10 mouse cellular contexts compared by ENCODE assay signal in genomic region chr11:108426086-108426485, GRCm38 (mm10). TPM values are rescaled to one million over a fixed set of nuclear protein-coding genes. Genes with fewer than 3 reads are reported as not detected.
DNase-seq lines count a peak whose midpoint lies in the region; ATAC-seq and TF ChIP-seq lines count a peak whose summit lies in the region.
"Had no signal": no experiment of that assay in that cellular context is flagged by ENCODE, and none has a peak within 500 bp of the region (broad histone marks: within the 10 kb centered on the region; RNA-seq: fewer than 3 reads in every experiment).

No protein-coding gene starts in this region.

- no peaks in the 10 kb centered on the region for H3K36me3 ChIP-seq in kidney, postnatal 0 days (ENCODE audit: insufficient read depth, low read length)
- no peaks in the 10 kb centered on the region for H3K36me3 ChIP-seq in kidney, adult 2 months (ENCODE audit: control insufficient read depth, insufficient read depth, low read length)
- H3K36me3 ChIP-seq in forebrain, embryonic 12.5 days (replicated peaks) = no peaks in the 10 kb centered on the region
- no peaks in the 10 kb centered on the region for H3K36me3 ChIP-seq in intestine, embryonic 15.5 days
- no peaks in the 10 kb centered on the region for H3K36me3 ChIP-seq in neural tube, embryonic 13.5 days

- H3K4me3 ChIP-seq in kidney, postnatal 0 days (replicated peaks; ENCODE audit: low read depth, low read length) = peak overlapping the region; percentile 74
- no peak overlapping the region for H3K4me3 ChIP-seq in kidney, adult 2 months (ENCODE audit: insufficient read depth, low read depth, low read length)
- H3K4me3 ChIP-seq in forebrain, embryonic 12.5 days (replicated peaks) = peak overlapping the region; percentile 65
- no peak overlapping the region for H3K4me3 ChIP-seq in intestine, embryonic 15.5 days (replicated peaks)
- peak overlapping the region; percentile 69; the same call in 1 of the 2 replicates for H3K4me3 ChIP-seq in neural tube, embryonic 13.5 days

- WGBS in kidney, postnatal 0 days = 81% methylated on average over 3 of the region's 3 CpGs
- WGBS in kidney, adult 2 months = 91% methylated on average over 3 of the region's 3 CpGs
- 93% methylated on average over 3 of the region's 3 CpGs for WGBS in forebrain, embryonic 12.5 days
- WGBS in intestine, embryonic 15.5 days = 88% methylated on average over 3 of the region's 3 CpGs
- 91% methylated on average over 3 of the region's 3 CpGs for WGBS in neural tube, embryonic 13.5 days

- no peak for TF ChIP-seq POLR2A in kidney, adult 2 months (IDR thresholded peaks at IDR 0.05; ENCODE audit: low read depth, low read length)

- H3K4me2 ChIP-seq in kidney, postnatal 0 days (ENCODE audit: low read length) = peak overlapping the region; percentile 85
- H3K4me2 ChIP-seq in forebrain, embryonic 12.5 days = peak overlapping the region; percentile 64
- H3K4me2 ChIP-seq in intestine, embryonic 15.5 days (replicated peaks) = peak overlapping the region; percentile 79; the same call in 1 of the 2 replicates
- H3K4me2 ChIP-seq in neural tube, embryonic 13.5 days = peak overlapping the region; percentile 81

- H3K4me1 ChIP-seq in kidney, postnatal 0 days (replicated peaks; ENCODE audit: insufficient read depth, low read length) = no peaks in the 10 kb centered on the region; the same call in 1 of the 2 replicates
- no peaks in the 10 kb centered on the region; the same call in 1 of the 2 replicates for H3K4me1 ChIP-seq in kidney, adult 2 months (ENCODE audit: control insufficient read depth, insufficient read depth, low read length)
- peaks cover 30% of the 10 kb centered on the region for H3K4me1 ChIP-seq in forebrain, embryonic 12.5 days
- H3K4me1 ChIP-seq in intestine, embryonic 15.5 days (replicated peaks) = 0 out of 2 replicates have a peak, but pooled peaks cover 3% of the 10 kb centered on the region
- H3K4me1 ChIP-seq in neural tube, embryonic 13.5 days (replicated peaks) = peaks cover 20% of the 10 kb centered on the region

- no peak for TF ChIP-seq CTCF in kidney, postnatal 0 days (IDR thresholded peaks at IDR 0.05; ENCODE audit: low read depth)
- TF ChIP-seq CTCF in kidney, adult 2 months (conservative IDR thresholded peaks at IDR 0.05; ENCODE audit: insufficient read depth, insufficient read length, low read depth, low read length) = no peak

- H3K27ac ChIP-seq in kidney, postnatal 0 days = no peak overlapping the region
- H3K27ac ChIP-seq in kidney, adult 2 months (ENCODE audit: insufficient read depth, low read depth, low read length) = no peak overlapping the region
- H3K27ac ChIP-seq in forebrain, embryonic 12.5 days = no peak overlapping the region
- no peak overlapping the region for H3K27ac ChIP-seq in intestine, embryonic 15.5 days
- no peak overlapping the region for H3K27ac ChIP-seq in neural tube, embryonic 13.5 days (replicated peaks)

- no peaks in the 10 kb centered on the region for H3K27me3 ChIP-seq in kidney, postnatal 0 days (ENCODE audit: insufficient read depth, low read length)
- no peaks in the 10 kb centered on the region for H3K27me3 ChIP-seq in kidney, adult 2 months (replicated peaks; ENCODE audit: control insufficient read depth, insufficient read depth, low read length)
- H3K27me3 ChIP-seq in forebrain, embryonic 12.5 days = 0 out of 2 replicates have a peak, but pooled peaks cover 5% of the 10 kb centered on the region
- no peaks in the 10 kb centered on the region for H3K27me3 ChIP-seq in intestine, embryonic 15.5 days (replicated peaks)
- peaks cover 10% of the 10 kb centered on the region for H3K27me3 ChIP-seq in neural tube, embryonic 13.5 days

- H3K9ac ChIP-seq in kidney, postnatal 0 days (ENCODE audit: low read depth, low read length) = no peak overlapping the region
- no peak overlapping the region for H3K9ac ChIP-seq in forebrain, embryonic 12.5 days
- H3K9ac ChIP-seq in intestine, embryonic 15.5 days = no peak overlapping the region
- H3K9ac ChIP-seq in neural tube, embryonic 13.5 days = no peak overlapping the region

- no peaks in the 10 kb centered on the region for H3K9me3 ChIP-seq in kidney, postnatal 0 days (replicated peaks; ENCODE audit: low read length)
- no peaks in the 10 kb centered on the region for H3K9me3 ChIP-seq in forebrain, embryonic 12.5 days
- no peaks in the 10 kb centered on the region for H3K9me3 ChIP-seq in intestine, embryonic 15.5 days
- no peaks in the 10 kb centered on the region for H3K9me3 ChIP-seq in neural tube, embryonic 13.5 days

- no peak for DNase-seq in kidney, postnatal 0 days (ENCODE audit: low spot score)
- no peak for DNase-seq in kidney, adult 2 months
- DNase-seq in ovary, adult 18-20 months (ENCODE audit: low spot score) = no peak
- DNase-seq: cerebellum, postnatal 36 days; left cerebral cortex, postnatal 4 days had no signal

- no peak for ATAC-seq in kidney, postnatal 0 days (replicated peaks; ENCODE audit: low FRiP score, low read depth)
- no peak for ATAC-seq in forebrain, embryonic 12.5 days (ENCODE audit: low FRiP score)
- no peak for ATAC-seq in intestine, embryonic 15.5 days
- no peak for ATAC-seq in neural tube, embryonic 13.5 days (ENCODE audit: low read depth)
- ATAC-seq in monocyte, adult 5-6 weeks (replicated peaks; ENCODE audit: insufficient number of reproducible peaks, low FRiP score, low TSS enrichment, poor library complexity, severe bottlenecking) = no peak

RNA-seq across cellular contexts. Expression of gene Cep112, which starts 1.1 kb away (rescaled TPM):
- 8.8 and 10.7 TPM in 2 replicates for polyA plus RNA-seq in kidney, postnatal 0 days (2015; fragmentation: Nextera tagmentation; extraction: Ambion mirVana)
- polyA plus RNA-seq in kidney, adult 2 months (2012; rRNA removed) = 0.23 and 0.34 TPM in 2 replicates
- polyA plus RNA-seq in forebrain, embryonic 12.5 days (2016; fragmentation: Nextera tagmentation; extraction: Ambion mirVana) = 18.6 and 22.4 TPM in 2 replicates
- polyA plus RNA-seq in intestine, embryonic 15.5 days (2015; fragmentation: Nextera tagmentation; extraction: Ambion mirVana) = 7.6 and 9.2 TPM in 2 replicates
- polyA plus RNA-seq in neural tube, embryonic 13.5 days (2015; fragmentation: Nextera tagmentation; extraction: Ambion mirVana) = 6.1 and 9.5 TPM in 2 replicates
- total RNA-seq in monocyte, adult 5-6 weeks (2017) = 2.1 TPM in 1 of 3 replicates, not detected in the others
- total RNA-seq: MEL had no signal

Comparison
In these comparisons a context has a peak if more than half of its experiments do, and no peak if none do; other contexts are left out.
1. H3K4me3 ChIP-seq: peak in kidney, postnatal 0 days (single experiment), forebrain, embryonic 12.5 days (single experiment) and neural tube, embryonic 13.5 days (single experiment); none in kidney, adult 2 months (single experiment) and intestine, embryonic 15.5 days (single experiment).
2. Peak in every context shown above with its lines, with median percentiles within 50 percentile points of each other: H3K4me2 ChIP-seq.